Mouse (Mus musculus) forebrain, embryonic 10.5 days (tissue): Measurements from ENCODE around the gene Tmem139. TPM values are rescaled to one million over a fixed set of nuclear protein-coding genes. Genes with fewer than 3 reads are reported as not detected.

Source experiments
- DNase-seq: peaks from one replicate; pipeline ENCODE4 v3.0.0-alpha.2; 2017; ENCODE audit warnings: low spot score; ENCODE audit errors: extremely low spot score
- H3K27ac ChIP-seq: fragments of 300-500 bp; sonication (generic); 2 replicates; pipeline ENCODE4 v1.5.1; 2016; ENCODE audit warnings: mild to moderate bottlenecking
- H3K27me3 ChIP-seq: fragments of 300-500 bp; sonication (generic); 2 replicates; pipeline ENCODE4 v1.6.1; 2016; ENCODE audit warnings: mild to moderate bottlenecking; ENCODE audit not compliant: poor library complexity, severe bottlenecking
- H3K36me3 ChIP-seq: fragments of 300-500 bp; sonication (generic); replicated peaks from 2 replicates; pipeline ENCODE4 v1.6.1; 2016; ENCODE audit warnings: mild to moderate bottlenecking, moderate library complexity
- H3K4me1 ChIP-seq: fragments of 300-500 bp; sonication (generic); 2 replicates; pipeline ENCODE4 v1.6.1; 2016
- H3K4me3 ChIP-seq: fragments of 300-500 bp; sonication (generic); 2 replicates; pipeline ENCODE4 v1.5.1; 2016; ENCODE audit warnings: mild to moderate bottlenecking, moderate library complexity
- H3K9me3 ChIP-seq: fragments of 300-500 bp; sonication (generic); 2 replicates; pipeline ENCODE4 v1.6.1; 2016; ENCODE audit warnings: mild to moderate bottlenecking, moderate library complexity
- WGBS: fragments of 180-500 bp; shearing (Covaris S2); methylation state at CpG from one replicate; pipeline ENCODE4 v1.1.7; 2016; 5-methylcytosine and 5-hydroxymethylcytosine counted together
- polyA plus RNA-seq: library from polyadenylated mRNA; unstranded; fragments of >200 nt; fragmentation: Nextera tagmentation; extraction: Ambion mirVana; gene quantifications from 2 replicates; pipeline ENCODE4 v1.2.1, GENCODE M21; 2016

The Tmem139 gene
- polyA plus RNA-seq, 1 experiment from 2014 or later, result 0.41 TPM

GRCm38 (mm10) chr6:42295549-42296094 lies 33.9 kb downstream of the Tmem139 start:
- DNase-seq, result no peak
- no peaks in the 10 kb centered on the region for H3K27me3 ChIP-seq
- H3K27ac ChIP-seq, result no peak overlapping the region
- H3K4me1 ChIP-seq, result no peaks in the 10 kb centered on the region
- WGBS, result 85% methylated on average over 3 of the region's 3 CpGs
- H3K36me3 ChIP-seq, result peaks cover 92% of the 10 kb centered on the region
- no peak overlapping the region for H3K4me3 ChIP-seq
- no peaks in the 10 kb centered on the region for H3K9me3 ChIP-seq

DNA sequence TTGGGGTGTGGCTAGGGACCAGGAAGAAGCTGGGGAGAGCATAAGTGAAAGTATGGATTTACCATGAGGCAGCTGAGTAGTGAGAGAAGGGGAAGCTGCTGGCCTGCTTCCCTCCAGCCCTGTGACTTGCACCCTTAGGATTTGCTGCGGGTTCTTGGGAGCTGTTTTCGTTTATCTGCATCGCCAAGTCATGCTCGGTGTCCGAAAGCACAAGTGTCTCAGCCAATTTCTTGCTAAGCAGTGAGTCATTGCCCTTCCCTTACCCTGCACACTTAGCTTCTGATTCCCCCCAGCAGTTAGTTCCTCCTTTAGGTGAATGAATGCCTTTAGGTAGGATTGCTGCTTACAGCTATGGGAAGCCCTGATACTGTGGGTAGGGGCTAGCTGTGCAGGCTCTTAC lies 37.6 kb downstream of the Tmem139 start:
- H3K4me1 ChIP-seq, result no peaks in the 10 kb centered on the region
- H3K4me3 ChIP-seq, result no peak overlapping the region
- no peak for DNase-seq
- no peak overlapping the region for H3K27ac ChIP-seq
- H3K27me3 ChIP-seq, result no peaks in the 10 kb centered on the region
- H3K36me3 ChIP-seq, result peaks cover 74% of the 10 kb centered on the region
- 95% methylated on average over 5 of the region's 5 CpGs for WGBS
- H3K9me3 ChIP-seq, result no peaks in the 10 kb centered on the region

DNA sequence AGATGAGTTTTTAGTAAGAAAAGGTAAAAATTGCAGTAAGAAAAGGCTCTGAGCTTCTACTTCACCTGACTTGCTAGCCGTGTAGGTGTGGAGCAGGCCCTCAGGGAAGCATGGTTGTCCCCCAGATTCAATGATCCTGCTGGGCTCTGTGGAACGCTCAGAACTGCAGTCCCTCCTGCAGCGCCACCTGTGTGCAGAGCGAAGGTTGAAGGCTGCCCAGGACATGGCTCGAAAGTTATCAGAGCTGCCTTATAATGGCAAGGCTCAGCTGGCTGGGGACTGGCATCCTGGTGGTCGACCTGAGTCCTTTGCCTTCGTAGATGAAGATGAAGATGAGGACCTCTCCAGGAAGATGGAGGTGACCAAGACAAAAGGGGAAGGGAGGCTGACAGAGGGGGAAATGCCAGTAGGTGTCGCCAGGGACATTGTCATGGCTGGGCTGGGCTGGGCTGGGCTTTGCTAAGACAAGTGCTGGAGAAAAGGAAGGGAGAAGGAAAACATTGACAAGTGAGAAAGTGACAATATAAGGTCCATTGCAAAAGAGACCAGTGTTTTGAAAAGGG lies 48.1 kb downstream of the Tmem139 start:
- H3K36me3 ChIP-seq, result peaks cover 90% of the 10 kb centered on the region
- DNase-seq, result no peak
- WGBS, result 55% methylated on average over 8 of the region's 8 CpGs

GRCm38 (mm10) chr6:42310427-42311053 lies 48.8 kb downstream of the Tmem139 start:
- H3K27me3 ChIP-seq, result no peaks in the 10 kb centered on the region
- 88% methylated on average over 2 of the region's 2 CpGs for WGBS
- H3K4me1 ChIP-seq, result no peaks in the 10 kb centered on the region
- H3K36me3 ChIP-seq, result peaks cover 85% of the 10 kb centered on the region
- H3K27ac ChIP-seq, result no peak overlapping the region
- no peak for DNase-seq
- no peaks in the 10 kb centered on the region for H3K9me3 ChIP-seq
- H3K4me3 ChIP-seq, result no peak overlapping the region

More for the DNA sequence above, 48.1 kb downstream of the Tmem139 start:
- no peaks in the 10 kb centered on the region for H3K9me3 ChIP-seq
- H3K27ac ChIP-seq, result no peak overlapping the region
- H3K27me3 ChIP-seq, result no peaks in the 10 kb centered on the region
- no peak overlapping the region for H3K4me3 ChIP-seq
- no peaks in the 10 kb centered on the region for H3K4me1 ChIP-seq

Other genes starting within 250 kb of the Tmem139 start
- not detected in 2 replicates for gene Sva, start 223.6 kb upstream of the Tmem139 start, polyA plus RNA-seq
- not detected in 2 replicates for gene Tas2r139, start 121.0 kb upstream of the Tmem139 start, polyA plus RNA-seq
- not detected in 2 replicates for gene Tas2r144, start 46.6 kb upstream of the Tmem139 start, polyA plus RNA-seq
- 18.3 and 18.5 TPM in 2 replicates for gene Gstk1, start 16.0 kb upstream of the Tmem139 start, polyA plus RNA-seq
- 80.3 and 83.9 TPM in 2 replicates for gene Casp2, start 3.0 kb downstream of the Tmem139 start, polyA plus RNA-seq
- gene Clcn1, start 24.7 kb downstream of the Tmem139 start, polyA plus RNA-seq, result 1.2 and 1.5 TPM in 2 replicates
- gene Fam131b, start 62.7 kb downstream of the Tmem139 start, polyA plus RNA-seq, result 1.5 and 1.6 TPM in 2 replicates
- gene Zyx, start 87.7 kb downstream of the Tmem139 start, polyA plus RNA-seq, result 79.3 and 80.8 TPM in 2 replicates
- gene Epha1, start 111.3 kb downstream of the Tmem139 start, polyA plus RNA-seq, result 1.8 and 2.0 TPM in 2 replicates
- not detected in 2 replicates for gene Tas2r143, start 138.3 kb downstream of the Tmem139 start, polyA plus RNA-seq
- not detected in 2 replicates for gene Tas2r135, start 143.5 kb downstream of the Tmem139 start, polyA plus RNA-seq
- not detected in 2 replicates for gene Tas2r126, start 172.6 kb downstream of the Tmem139 start, polyA plus RNA-seq
- not detected in 2 replicates for gene Olfr458, start 203.2 kb downstream of the Tmem139 start, polyA plus RNA-seq
- gene Olfr457, start 214.4 kb downstream of the Tmem139 start, polyA plus RNA-seq, result not detected in 2 replicates
- gene Olfr456, start 225.2 kb downstream of the Tmem139 start, polyA plus RNA-seq, result not detected in 2 replicates